Mouse (Mus musculus): ENCODE results near the gene Myo1e. TPM values are rescaled to one million over a fixed set of nuclear protein-coding genes. Genes with fewer than 3 reads are reported as not detected.

Gene Myo1e
- polyA plus RNA-seq, 1 experiment from 2014 or later: 5.1 TPM

GRCm38 (mm10) chr9:70387410-70388119, 180.4 kb downstream of the Myo1e start:
- Histone ChIP-seq H3K4me1 (ENCODE audit: control insufficient read depth, low read depth, low read length) (peaks cover 11% of the 10 kb centered on the region), H3K9me3 (replicated peaks; ENCODE audit: control insufficient read depth, low read length) (no peaks in the 10 kb centered on the region), H3K36me3 (ENCODE audit: control insufficient read depth, insufficient read depth) (no peaks in the 10 kb centered on the region), H3K27me3 (ENCODE audit: control insufficient read depth, insufficient read depth, low read depth, low read length) (no peaks in the 10 kb centered on the region), H3K4me2 (ENCODE audit: low read depth, low read length) (no peak overlapping the region), H3K4me3 (ENCODE audit: low read depth, low read length) (no peak overlapping the region), H3K9ac (ENCODE audit: low read depth, low read length) (no peak overlapping the region), H3K27ac (ENCODE audit: low read length) (no peak overlapping the region)
- WGBS (ENCODE audit: insufficient replicate concordance): 77% methylated on average over 4 of the region's 4 CpGs
- ATAC-seq (ENCODE audit: low read depth): no peak

GRCm38 (mm10) chr9:70389548-70389947, 182.4 kb downstream of the Myo1e start:
- Histone ChIP-seq H3K4me3 (ENCODE audit: low read depth, low read length) (no peak overlapping the region), H3K36me3 (ENCODE audit: control insufficient read depth, insufficient read depth) (no peaks in the 10 kb centered on the region), H3K9ac (ENCODE audit: low read depth, low read length) (no peak overlapping the region), H3K4me1 (ENCODE audit: control insufficient read depth, low read depth, low read length) (peaks cover 10% of the 10 kb centered on the region), H3K27me3 (ENCODE audit: control insufficient read depth, insufficient read depth, low read depth, low read length) (no peaks in the 10 kb centered on the region), H3K9me3 (replicated peaks; ENCODE audit: control insufficient read depth, low read length) (no peaks in the 10 kb centered on the region), H3K27ac (ENCODE audit: low read length) (no peak overlapping the region), H3K4me2 (ENCODE audit: low read depth, low read length) (no peak overlapping the region)
- WGBS (ENCODE audit: insufficient replicate concordance): 38% methylated on average over 3 of the region's 3 CpGs
- ATAC-seq (ENCODE audit: low read depth): no peak

GRCm38 (mm10) chr9:70391042-70391441, 183.9 kb downstream of the Myo1e start:
- H3K27me3 ChIP-seq (ENCODE audit: control insufficient read depth, insufficient read depth, low read depth, low read length): no peaks in the 10 kb centered on the region
- no peak overlapping the region for H3K4me2 ChIP-seq (ENCODE audit: low read depth, low read length)
- H3K9ac ChIP-seq (ENCODE audit: low read depth, low read length): no peak overlapping the region
- H3K4me3 ChIP-seq (ENCODE audit: low read depth, low read length): no peak overlapping the region
- no peaks in the 10 kb centered on the region for H3K9me3 ChIP-seq (replicated peaks; ENCODE audit: control insufficient read depth, low read length)
- no peak overlapping the region for H3K27ac ChIP-seq (ENCODE audit: low read length)
- 59% methylated on average over 5 of the region's 5 CpGs for WGBS (ENCODE audit: insufficient replicate concordance)
- ATAC-seq (ENCODE audit: low read depth): no peak
- no peaks in the 10 kb centered on the region for H3K36me3 ChIP-seq (ENCODE audit: control insufficient read depth, insufficient read depth)
- H3K4me1 ChIP-seq (ENCODE audit: control insufficient read depth, low read depth, low read length): peaks cover 4% of the 10 kb centered on the region; the same call in 1 of the 2 replicates

- H3K9me3 ChIP-seq (replicated peaks; ENCODE audit: control insufficient read depth, low read length): no peaks in the 10 kb centered on the region
- no peak overlapping the region for H3K9ac ChIP-seq (ENCODE audit: low read depth, low read length)
- no peak overlapping the region for H3K4me2 ChIP-seq (ENCODE audit: low read depth, low read length)
- H3K36me3 ChIP-seq (ENCODE audit: control insufficient read depth, insufficient read depth): no peaks in the 10 kb centered on the region
- peaks cover 4% of the 10 kb centered on the region; the same call in 1 of the 2 replicates for H3K4me1 ChIP-seq (ENCODE audit: control insufficient read depth, low read depth, low read length)
- no peak for ATAC-seq (ENCODE audit: low read depth)
- H3K27me3 ChIP-seq (ENCODE audit: control insufficient read depth, insufficient read depth, low read depth, low read length): no peaks in the 10 kb centered on the region
- no peak overlapping the region for H3K27ac ChIP-seq (ENCODE audit: low read length)
- H3K4me3 ChIP-seq (ENCODE audit: low read depth, low read length): no peak overlapping the region
- 46% methylated on average over 12 of the region's 12 CpGs for WGBS (ENCODE audit: insufficient replicate concordance)
Measured at GRCm38 (mm10) chr9:70391660-70392562, 184.8 kb downstream of the Myo1e start.

- no peak for ATAC-seq (ENCODE audit: low read depth)
- H3K9ac ChIP-seq (ENCODE audit: low read depth, low read length): no peak overlapping the region
- no peaks in the 10 kb centered on the region for H3K36me3 ChIP-seq (ENCODE audit: control insufficient read depth, insufficient read depth)
- no peak overlapping the region for H3K4me2 ChIP-seq (ENCODE audit: low read depth, low read length)
- H3K27me3 ChIP-seq (ENCODE audit: control insufficient read depth, insufficient read depth, low read depth, low read length): no peaks in the 10 kb centered on the region
- H3K4me3 ChIP-seq (ENCODE audit: low read depth, low read length): no peak overlapping the region
- H3K4me1 ChIP-seq (ENCODE audit: control insufficient read depth, low read depth, low read length): peaks cover 4% of the 10 kb centered on the region; the same call in 1 of the 2 replicates
- no peaks in the 10 kb centered on the region for H3K9me3 ChIP-seq (replicated peaks; ENCODE audit: control insufficient read depth, low read length)
- 10% methylated on average over 6 of the region's 6 CpGs for WGBS (ENCODE audit: insufficient replicate concordance)
- no peak overlapping the region for H3K27ac ChIP-seq (ENCODE audit: low read length)
Measured at GRCm38 (mm10) chr9:70392563-70392907, 185.4 kb downstream of the Myo1e start.

- H3K4me3 ChIP-seq (ENCODE audit: low read depth, low read length): no peak overlapping the region
- H3K36me3 ChIP-seq (ENCODE audit: control insufficient read depth, insufficient read depth): no peaks in the 10 kb centered on the region
- WGBS (ENCODE audit: insufficient replicate concordance): 62% methylated on average over 12 of the region's 12 CpGs
- H3K9ac ChIP-seq (ENCODE audit: low read depth, low read length): no peak overlapping the region
- peaks cover 4% of the 10 kb centered on the region; the same call in 1 of the 2 replicates for H3K4me1 ChIP-seq (ENCODE audit: control insufficient read depth, low read depth, low read length)
- no peak overlapping the region for H3K27ac ChIP-seq (ENCODE audit: low read length)
- no peak for ATAC-seq (ENCODE audit: low read depth)
- no peak overlapping the region for H3K4me2 ChIP-seq (ENCODE audit: low read depth, low read length)
- H3K27me3 ChIP-seq (ENCODE audit: control insufficient read depth, insufficient read depth, low read depth, low read length): no peaks in the 10 kb centered on the region
- H3K9me3 ChIP-seq (replicated peaks; ENCODE audit: control insufficient read depth, low read length): no peaks in the 10 kb centered on the region
Measured at GRCm38 (mm10) chr9:70395617-70396016, 188.5 kb downstream of the Myo1e start.

GRCm38 (mm10) chr9:70396083-70396482, 188.9 kb downstream of the Myo1e start:
- Histone ChIP-seq H3K4me3 (ENCODE audit: low read depth, low read length) (no peak overlapping the region), H3K36me3 (ENCODE audit: control insufficient read depth, insufficient read depth) (no peaks in the 10 kb centered on the region), H3K9ac (ENCODE audit: low read depth, low read length) (no peak overlapping the region), H3K9me3 (replicated peaks; ENCODE audit: control insufficient read depth, low read length) (no peaks in the 10 kb centered on the region), H3K27ac (ENCODE audit: low read length) (no peak overlapping the region), H3K4me2 (ENCODE audit: low read depth, low read length) (no peak overlapping the region), H3K4me1 (ENCODE audit: control insufficient read depth, low read depth, low read length) (peaks cover 4% of the 10 kb centered on the region; the same call in 1 of the 2 replicates), H3K27me3 (ENCODE audit: control insufficient read depth, insufficient read depth, low read depth, low read length) (no peaks in the 10 kb centered on the region)
- ATAC-seq (ENCODE audit: low read depth): no peak
- WGBS (ENCODE audit: insufficient replicate concordance): 68% methylated on average over 2 of the region's 2 CpGs

- no peak overlapping the region for H3K9ac ChIP-seq (ENCODE audit: low read depth, low read length)
- 78% methylated on average over 8 of the region's 8 CpGs for WGBS (ENCODE audit: insufficient replicate concordance)
Measured at GRCm38 (mm10) chr9:70401937-70402539, 194.9 kb downstream of the Myo1e start.

More at GRCm38 (mm10) chr9:70401937-70402539, 194.9 kb downstream of the Myo1e start:
- H3K4me3 ChIP-seq (ENCODE audit: low read depth, low read length): no peak overlapping the region
- no peaks in the 10 kb centered on the region for H3K27me3 ChIP-seq (ENCODE audit: control insufficient read depth, insufficient read depth, low read depth, low read length)
- H3K9me3 ChIP-seq (replicated peaks; ENCODE audit: control insufficient read depth, low read length): no peaks in the 10 kb centered on the region
- no peaks in the 10 kb centered on the region for H3K4me1 ChIP-seq (ENCODE audit: control insufficient read depth, low read depth, low read length)
- no peak for ATAC-seq (ENCODE audit: low read depth)
- H3K36me3 ChIP-seq (ENCODE audit: control insufficient read depth, insufficient read depth): peaks cover 4% of the 10 kb centered on the region
- H3K27ac ChIP-seq (ENCODE audit: low read length): no peak overlapping the region
- no peak overlapping the region for H3K4me2 ChIP-seq (ENCODE audit: low read depth, low read length)
